Mouse (Mus musculus) pancreas, adult 10 weeks (tissue): ENCODE measurements around the gene Gm11238. TPM values are rescaled to one million over a fixed set of nuclear protein-coding genes. Genes with fewer than 3 reads are reported as not detected.

Source experiments
- polyA plus RNA-seq: library from polyadenylated mRNA; stranded (reverse); fragments of 350-450 nt; fragmentation: Illumina TruSeq; extraction: RNeasy Lipid Tissue Mini Kit (QIAGEN cat#74804); gene quantifications from one replicate; pipeline ENCODE4 v1.2.3, GENCODE M21; 2015; ENCODE audit warnings: low read depth, low replicate concordance; ENCODE audit not compliant: insufficient read depth

The Gm11238 gene
- polyA plus RNA-seq: not detected

GRCm38 (mm10) chr4:73607581-73607980, at the start of gene Gm11238:
TSS of gene Gm11238 (plus strand) at chr4:73607881.

GRCm38 (mm10) chr4:73622684-73623083, 15.0 kb downstream of the Gm11238 start, which contains the start of gene Gm11237:
TSS of gene Gm11237 (plus strand) at chr4:73622984.

GRCm38 (mm10) chr4:73637821-73638220, 30.1 kb downstream of the Gm11238 start, which contains the start of gene Gm11236:
TSS of gene Gm11236 (plus strand) at chr4:73638121.

GRCm38 (mm10) chr4:73668054-73668453, 60.4 kb downstream of the Gm11238 start, which contains the start of gene Gm11239:
TSS of gene Gm11239 (plus strand) at chr4:73668354.

GRCm38 (mm10) chr4:73683216-73683615, 75.5 kb downstream of the Gm11238 start, which contains the start of gene Gm428:
TSS of gene Gm428 (plus strand) at chr4:73683516.

Other genes starting within 250 kb of the Gm11238 start
- not detected for gene Gm11487, start 202.8 kb upstream of the Gm11238 start, polyA plus RNA-seq
- gene Gm11237, start 15.1 kb downstream of the Gm11238 start, polyA plus RNA-seq: not detected
- not detected for gene Gm11236, start 30.2 kb downstream of the Gm11238 start, polyA plus RNA-seq
- not detected for gene Gm11239, start 60.5 kb downstream of the Gm11238 start, polyA plus RNA-seq
- not detected for gene Gm428, start 75.6 kb downstream of the Gm11238 start, polyA plus RNA-seq
- gene Rasef, start 183.1 kb downstream of the Gm11238 start, polyA plus RNA-seq: 0.70 TPM